Comparison of ENCODE assay signal across 9 mouse cellular contexts in genomic region chr2:31845512-31845895, GRCm38 (mm10). TPM values are rescaled to one million over a fixed set of nuclear protein-coding genes. Genes with fewer than 3 reads are reported as not detected.
DNase-seq lines count a peak whose midpoint lies in the region; ATAC-seq and TF ChIP-seq lines count a peak whose summit lies in the region.
"Had no signal": no experiment of that assay in that cellular context is flagged by ENCODE, and none has a peak within 500 bp of the region (broad histone marks: within the 10 kb centered on the region; RNA-seq: fewer than 3 reads in every experiment).

No protein-coding gene starts in this region.

- 3% methylated on average over 25 of the region's 26 CpGs for whole genome bisulfite sequencing in heart, embryonic 13.5 days
- 5% methylated on average over 26 of the region's 26 CpGs for WGBS in hindbrain, embryonic 12.5 days
- WGBS in midbrain, embryonic 12.5 days = 3% methylated on average over 26 of the region's 26 CpGs

- peaks cover 82% of the 10 kb centered on the region for H3K27me3 ChIP-seq in heart, embryonic 13.5 days (replicated peaks)
- peaks cover 71% of the 10 kb centered on the region for H3K27me3 ChIP-seq in hindbrain, embryonic 12.5 days
- H3K27me3 ChIP-seq in midbrain, embryonic 12.5 days = peaks cover 74% of the 10 kb centered on the region

- H3K4me3 ChIP-seq in heart, embryonic 13.5 days = peak overlapping the region; percentile 60
- H3K4me3 ChIP-seq in ES-E14 (ENCODE audit: insufficient read depth in 1 of 2, low read depth in 1 of 2, low read length in 2 of 2, poor library complexity in 1 of 2, severe bottlenecking in 1 of 2) = peak overlapping the region; percentile 64 to 74
- peak overlapping the region; percentile 47 for H3K4me3 ChIP-seq in hindbrain, embryonic 12.5 days
- H3K4me3 ChIP-seq in midbrain, embryonic 12.5 days = peak overlapping the region; percentile 54

- H3K9ac ChIP-seq in heart, embryonic 13.5 days = peak overlapping the region; percentile 73
- peak overlapping the region; percentile 15; the same call in 1 of the 2 replicates for H3K9ac ChIP-seq in ES-E14 (ENCODE audit: insufficient read depth, low read depth, low read length, poor library complexity, severe bottlenecking)
- peak overlapping the region; percentile 64 for H3K9ac ChIP-seq in hindbrain, embryonic 12.5 days
- H3K9ac ChIP-seq in midbrain, embryonic 12.5 days (replicated peaks) = peak overlapping the region; percentile 59

- in situ Hi-C loops in ES-E14 (cut with MboI; ENCODE audit: low sequenced_read_pairs in 2 of 2, unreplicated experiment in 2 of 2) = no loop called here

- intact Hi-C loops in heart, postnatal 25 days (cut with DNase I) = loop anchor here (5.0 kb wide), 1 partner anchor 158 kb away; the partner anchor contains the start of gene Abl1

- ATAC-seq in heart, embryonic 13.5 days (ENCODE audit: extremely low read depth, insufficient number of reproducible peaks, low FRiP score, low TSS enrichment) = no peak
- ATAC-seq in hindbrain, embryonic 12.5 days (ENCODE audit: low FRiP score) = no peak
- ATAC-seq in midbrain, embryonic 12.5 days (ENCODE audit: low FRiP score, low read depth) = no peak

- peak overlapping the region; percentile 84 for H3K4me2 ChIP-seq in heart, embryonic 13.5 days
- peak overlapping the region; percentile 80 for H3K4me2 ChIP-seq in hindbrain, embryonic 12.5 days (replicated peaks)
- H3K4me2 ChIP-seq in midbrain, embryonic 12.5 days (replicated peaks) = peak overlapping the region; percentile 91

- H3K36me3 ChIP-seq in heart, embryonic 13.5 days = no peaks in the 10 kb centered on the region
- H3K36me3 ChIP-seq in ES-E14 (ENCODE audit: control insufficient read depth, insufficient read depth, low read length, poor library complexity, severe bottlenecking) = no peaks in the 10 kb centered on the region
- no peaks in the 10 kb centered on the region for H3K36me3 ChIP-seq in hindbrain, embryonic 12.5 days
- H3K36me3 ChIP-seq in midbrain, embryonic 12.5 days = no peaks in the 10 kb centered on the region

- DNase-seq in heart, postnatal 25 days (ENCODE audit: low spot score) = no peak
- DNase-seq in ES-E14 (ENCODE audit: low read depth, low spot score) = no peak
- DNase-seq in frontal cortex, postnatal 10 days (ENCODE audit: low spot score in 2 of 2) = no peak
- no peak for DNase-seq in kidney, adult 18-20 months
- DNase-seq in c-Kit-positive CD71-positive TER-119-positive erythroid progenitor cells, embryonic 14.5 days (ENCODE audit: low spot score) = no peak

- no peaks in the 10 kb centered on the region for H3K9me3 ChIP-seq in heart, embryonic 13.5 days
- H3K9me3 ChIP-seq in ES-E14 (ENCODE audit: control insufficient read depth, insufficient read depth, low read depth, low read length) = no peaks in the 10 kb centered on the region
- no peaks in the 10 kb centered on the region for H3K9me3 ChIP-seq in hindbrain, embryonic 12.5 days (replicated peaks)
- no peaks in the 10 kb centered on the region for H3K9me3 ChIP-seq in midbrain, embryonic 12.5 days

- no peak overlapping the region for H3K27ac ChIP-seq in heart, embryonic 13.5 days (replicated peaks)
- no peak overlapping the region for H3K27ac ChIP-seq in ES-E14 (ENCODE audit: insufficient read depth, low read depth, low read length, poor library complexity, severe bottlenecking)
- no peak overlapping the region for H3K27ac ChIP-seq in hindbrain, embryonic 12.5 days
- H3K27ac ChIP-seq in midbrain, embryonic 12.5 days (replicated peaks) = no peak overlapping the region

- peaks cover 26% of the 10 kb centered on the region for H3K4me1 ChIP-seq in heart, embryonic 13.5 days
- H3K4me1 ChIP-seq in ES-E14 (ENCODE audit: control insufficient read depth in 2 of 2, insufficient read depth in 2 of 2, low read length in 2 of 2, poor library complexity in 1 of 2) = peaks cover 0 to 5% of the 10 kb centered on the region in 2 experiments; a peak in 1 of 4 replicates
- H3K4me1 ChIP-seq in hindbrain, embryonic 12.5 days = peaks cover 25% of the 10 kb centered on the region
- H3K4me1 ChIP-seq in midbrain, embryonic 12.5 days = peaks cover 37% of the 10 kb centered on the region

TF ChIP-seq in ES-E14, 5 proteins besides CTCF, POLR2A, EP300 and RAD21:
- TF ChIP-seq ZC3H11A (IDR thresholded peaks at IDR 0.05; ENCODE audit: borderline replicate concordance, low read depth, low read length) = no peak
- no peak for TF ChIP-seq ZNF384 (IDR thresholded peaks at IDR 0.05; ENCODE audit: low read depth, low read length)
- no peak for TF ChIP-seq CHD2 (IDR thresholded peaks at IDR 0.05; ENCODE audit: low read depth, low read length)
- TF ChIP-seq HCFC1 (IDR thresholded peaks at IDR 0.05; ENCODE audit: borderline replicate concordance, insufficient read depth, low read length) = no peak
- no peak for TF ChIP-seq MAFK (IDR thresholded peaks at IDR 0.05; ENCODE audit: insufficient read depth, low read depth, low read length)

RNA-seq across cellular contexts. Expression of gene Fibcd1, which starts 0.3 kb away (rescaled TPM):
- polyA plus RNA-seq in heart, embryonic 13.5 days (2015; fragmentation: Nextera tagmentation; extraction: Ambion mirVana) = 0.08 TPM in 1 of 2 replicates, not detected in the other
- total RNA-seq in heart, postnatal 25 days (2021) = not detected
- total RNA-seq in ES-E14 (2012; rRNA removed) = 0.11 and 0.22 TPM in 2 replicates
- 3.7 and 4.4 TPM in 2 replicates for polyA plus RNA-seq in hindbrain, embryonic 12.5 days (2016; fragmentation: Nextera tagmentation; extraction: Ambion mirVana)
- 5.3 and 6.9 TPM in 2 replicates for polyA plus RNA-seq in midbrain, embryonic 12.5 days (2016; fragmentation: Nextera tagmentation; extraction: Ambion mirVana)

RNA-seq across cellular contexts. Expression of gene Qrfp, which starts 35.1 kb away (rescaled TPM):
- 0.05 and 0.09 TPM in 2 replicates for polyA plus RNA-seq in heart, embryonic 13.5 days (2015; fragmentation: Nextera tagmentation; extraction: Ambion mirVana)
- not detected for total RNA-seq in heart, postnatal 25 days (2021)
- total RNA-seq in ES-E14 (2012; rRNA removed) = 0.05 TPM in 1 of 2 replicates, not detected in the other
- polyA plus RNA-seq in hindbrain, embryonic 12.5 days (2016; fragmentation: Nextera tagmentation; extraction: Ambion mirVana) = 0.10 and 0.18 TPM in 2 replicates
- 0.09 and 0.12 TPM in 2 replicates for polyA plus RNA-seq in midbrain, embryonic 12.5 days (2016; fragmentation: Nextera tagmentation; extraction: Ambion mirVana)
- total RNA-seq: layer of hippocampus, adult 18-20 months had no signal

RNA-seq across cellular contexts. Expression of gene Lamc3, which starts 41.6 kb away (rescaled TPM):
- 0.32 and 0.43 TPM in 2 replicates for polyA plus RNA-seq in heart, embryonic 13.5 days (2015; fragmentation: Nextera tagmentation; extraction: Ambion mirVana)
- total RNA-seq in heart, postnatal 25 days (2021) = under 1 TPM; 0.64 to 0.68 TPM
- 0.11 and 0.18 TPM in 2 replicates for total RNA-seq in ES-E14 (2012; rRNA removed)
- polyA plus RNA-seq in hindbrain, embryonic 12.5 days (2016; fragmentation: Nextera tagmentation; extraction: Ambion mirVana) = 7.2 and 7.6 TPM in 2 replicates
- polyA plus RNA-seq in midbrain, embryonic 12.5 days (2016; fragmentation: Nextera tagmentation; extraction: Ambion mirVana) = 13.5 and 14.5 TPM in 2 replicates

Comparison
In these comparisons a context has a peak if more than half of its experiments do, and no peak if none do; other contexts are left out.
1. H3K9ac ChIP-seq: peak in every context shown above with its lines; median percentile 73 in heart, embryonic 13.5 days; 64 in hindbrain, embryonic 12.5 days; 59 in midbrain, embryonic 12.5 days; 15 in ES-E14.